Mouse (Mus musculus) B cell, adult (primary cell): ENCODE results near the gene Uba2. TPM values are rescaled to one million over a fixed set of nuclear protein-coding genes. Genes with fewer than 3 reads are reported as not detected.

Source experiments
- total RNA-seq: library from RNA; stranded (reverse); gene quantifications from 4 replicates; pipeline ENCODE4 v1.2.4, GENCODE M21; 2023; ENCODE audit not compliant: inconsistent age

Gene Uba2
- 85.7 to 95.3 TPM (median 88.2 TPM) in 4 replicates for total RNA-seq

DNA sequence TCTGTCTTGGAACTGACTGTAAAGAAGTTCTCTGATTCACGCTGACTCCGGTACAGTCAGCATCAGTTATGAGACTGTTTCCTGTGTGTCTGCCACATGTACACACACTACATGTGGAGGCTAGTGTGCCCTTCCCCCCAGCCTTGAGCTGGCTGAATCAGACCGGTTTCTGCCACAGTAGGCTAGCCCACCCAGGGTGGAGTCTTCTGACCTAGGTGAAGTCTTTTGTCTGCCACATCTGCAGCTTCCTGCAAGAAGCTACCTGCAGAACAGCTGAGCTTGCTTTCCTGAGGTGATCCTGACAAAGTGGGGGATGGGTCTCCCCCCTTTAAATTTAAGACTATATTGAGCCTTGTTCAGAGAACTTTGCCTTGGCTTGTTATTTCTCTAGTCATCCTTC lies at the start of gene Uba2:
Gene Uba2 (minus strand): TSS at position 146 of the 400 bp plus-strand sequence.

DNA sequence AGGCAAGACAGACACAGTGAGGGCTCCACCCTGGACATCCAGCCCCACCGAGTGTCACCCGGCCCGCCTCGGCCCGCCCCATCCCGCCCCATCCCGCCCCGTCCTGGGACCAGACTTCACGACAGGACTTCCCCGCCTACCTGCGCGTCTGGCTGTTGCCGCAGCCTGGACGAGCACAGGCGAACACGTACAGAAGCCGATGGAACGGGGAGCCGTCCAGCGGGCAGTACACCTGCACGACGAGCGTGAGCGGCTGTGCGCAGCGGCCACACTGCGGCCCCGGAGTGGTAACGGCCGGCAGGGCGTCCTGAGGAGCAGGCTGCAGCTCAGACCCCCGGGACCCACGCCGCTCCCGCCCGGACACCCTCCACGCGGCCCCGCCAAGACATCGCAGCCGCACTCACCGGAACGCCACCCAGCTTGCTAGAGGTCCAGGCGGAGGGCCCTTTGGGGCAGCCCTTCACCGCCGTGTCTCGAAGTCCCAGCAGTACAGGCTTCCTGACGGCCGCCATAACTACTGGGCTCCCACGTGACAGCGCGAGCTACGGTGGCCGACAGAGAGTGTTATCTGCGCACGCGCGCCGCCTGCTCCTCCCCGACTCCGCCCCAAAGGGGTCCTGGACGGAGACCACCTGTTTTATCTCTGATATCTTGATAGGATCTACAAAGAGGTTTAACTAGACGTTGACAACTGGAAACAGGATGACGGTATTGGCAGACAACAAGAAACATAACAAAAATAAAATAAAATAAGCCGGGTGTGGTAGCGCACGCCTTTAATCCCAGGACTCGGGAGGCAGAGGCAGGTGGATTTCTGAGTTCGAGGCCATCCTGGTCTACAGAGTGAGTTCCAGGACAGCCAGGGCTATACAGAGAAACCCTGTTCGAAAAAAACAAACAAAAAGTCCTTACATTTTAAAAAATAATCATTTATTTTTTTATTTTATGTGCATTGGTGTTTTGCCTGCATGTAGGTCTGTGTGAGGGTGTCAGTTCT lies 27.0 kb upstream of the Uba2 start, which contains the start of gene Pdcd2l:
Gene Pdcd2l (minus strand): TSS at position 530 of the 997 bp plus-strand sequence.

GRCm38 (mm10) chr7:34133117-34133762 lies 36.2 kb downstream of the Uba2 start, which contains the start of gene Wtip:
TSS of gene Wtip (minus strand) at chr7:34133268.

GRCm38 (mm10) chr7:34094911-34095481 lies 74.4 kb downstream of the Uba2 start, which contains the start of gene Scgb1b30:
TSS of gene Scgb1b30 (plus strand) at chr7:34095431.

Other genes with a start within 250 kb of the Uba2 start
- not detected in 4 replicates for gene Scgb2b26, start 224.6 kb downstream of the Uba2 start, total RNA-seq
- gene Scgb2b27, start 155.7 kb downstream of the Uba2 start, total RNA-seq = not detected in 4 replicates
- not detected in 4 replicates for gene Scgb1b27, start 148.1 kb downstream of the Uba2 start, total RNA-seq
- not detected in 4 replicates for gene Scgb1b30, start 74.2 kb downstream of the Uba2 start, total RNA-seq
- gene Wtip, start 36.3 kb downstream of the Uba2 start, total RNA-seq = not detected in 4 replicates
- gene Pdcd2l, start 27.1 kb upstream of the Uba2 start, total RNA-seq = 22.8 to 29.8 TPM (median 27.6 TPM) in 4 replicates
- 219 to 269 TPM (median 250 TPM) in 4 replicates for gene Gpi1, start 60.7 kb upstream of the Uba2 start, total RNA-seq
- not detected in 4 replicates for gene Gm6096, start 81.4 kb upstream of the Uba2 start, total RNA-seq
- 48.9 to 64.6 TPM (median 60.4 TPM) in 4 replicates for gene 4931406P16Rik, start 144.0 kb upstream of the Uba2 start, total RNA-seq
- 183 to 200 TPM (median 188 TPM) in 4 replicates for gene Lsm14a, start 223.7 kb upstream of the Uba2 start, total RNA-seq